Mouse (Mus musculus): Measurements from ENCODE around the gene Cd46. TPM values are rescaled to one million over a fixed set of nuclear protein-coding genes. Genes with fewer than 3 reads are reported as not detected.

Cd46 gene
- polyA plus RNA-seq, 1 experiment: 0.06 TPM

- no peaks in the 10 kb centered on the region for H3K79me2 ChIP-seq (ENCODE audit: control insufficient read depth, insufficient read depth)
- H3ac ChIP-seq (ENCODE audit: control insufficient read depth, insufficient read length, low read depth): no peak overlapping the region
- TF ChIP-seq FOSL1 (IDR thresholded peaks at IDR 0.05; ENCODE audit: insufficient read depth, low read length, poor library complexity, severe bottlenecking) (no peak), MYOG (IDR thresholded peaks at IDR 0.05; ENCODE audit: control insufficient read depth, extremely low read depth, insufficient read length) (no peak), MYOD1 (IDR thresholded peaks at IDR 0.05; ENCODE audit: control insufficient read depth, insufficient read length, low read depth) (no peak), USF1 (IDR thresholded peaks at IDR 0.05; ENCODE audit: low read depth) (no peak), CEBPB (IDR thresholded peaks at IDR 0.05; ENCODE audit: low read depth) (no peak), MAX (IDR thresholded peaks at IDR 0.05) (no peak)
- H3K4me3 ChIP-seq (ENCODE audit: insufficient read depth, poor library complexity, severe bottlenecking): no peak overlapping the region
- no peaks in the 10 kb centered on the region for H3K36me3 ChIP-seq (ENCODE audit: control insufficient read depth, insufficient read depth)
- H3K79me3 ChIP-seq (ENCODE audit: low read depth): no peaks in the 10 kb centered on the region
- H3K27me3 ChIP-seq (ENCODE audit: control insufficient read depth, insufficient read depth, insufficient read length): no peaks in the 10 kb centered on the region
These were observed 79.5 kb downstream of the Cd46 start for GRCm38 (mm10) chr1:195012531-195012930.

GRCm38 (mm10) chr1:195006267-195006666 lies 85.8 kb downstream of the Cd46 start:
- no peaks in the 10 kb centered on the region for H3K79me2 ChIP-seq (ENCODE audit: control insufficient read depth, insufficient read depth)
- H3ac ChIP-seq (ENCODE audit: control insufficient read depth, insufficient read length, low read depth): no peak overlapping the region
- H3K27me3 ChIP-seq (ENCODE audit: control insufficient read depth, insufficient read depth, insufficient read length): no peaks in the 10 kb centered on the region
- no peaks in the 10 kb centered on the region for H3K36me3 ChIP-seq (ENCODE audit: control insufficient read depth, insufficient read depth)
- no peak overlapping the region for H3K4me3 ChIP-seq (ENCODE audit: insufficient read depth, poor library complexity, severe bottlenecking)
- TF ChIP-seq USF1 (IDR thresholded peaks at IDR 0.05; ENCODE audit: low read depth) (no peak), MAX (IDR thresholded peaks at IDR 0.05) (no peak), FOSL1 (IDR thresholded peaks at IDR 0.05; ENCODE audit: insufficient read depth, low read length, poor library complexity, severe bottlenecking) (no peak)
- H3K79me3 ChIP-seq (ENCODE audit: low read depth): no peaks in the 10 kb centered on the region

- Histone ChIP-seq H3ac (ENCODE audit: control insufficient read depth, insufficient read length, low read depth) (no peak overlapping the region), H3K36me3 (ENCODE audit: control insufficient read depth, insufficient read depth) (no peaks in the 10 kb centered on the region), H3K79me2 (ENCODE audit: control insufficient read depth, insufficient read depth) (no peaks in the 10 kb centered on the region), H3K79me3 (ENCODE audit: low read depth) (no peaks in the 10 kb centered on the region), H3K4me3 (ENCODE audit: insufficient read depth, poor library complexity, severe bottlenecking) (no peak overlapping the region), H3K27me3 (ENCODE audit: control insufficient read depth, insufficient read depth, insufficient read length) (no peaks in the 10 kb centered on the region)
- no peak for TF ChIP-seq FOSL1 (IDR thresholded peaks at IDR 0.05; ENCODE audit: insufficient read depth, low read length, poor library complexity, severe bottlenecking)
- TF ChIP-seq CEBPB (IDR thresholded peaks at IDR 0.05; ENCODE audit: low read depth): no peak
- no peak for TF ChIP-seq MYOD1 (IDR thresholded peaks at IDR 0.05; ENCODE audit: control insufficient read depth, insufficient read length, low read depth)
- TF ChIP-seq CTCF (IDR thresholded peaks at IDR 0.05; ENCODE audit: control insufficient read depth, insufficient read depth, insufficient read length): no peak
- TF ChIP-seq MAX (IDR thresholded peaks at IDR 0.05): no peak
- TF ChIP-seq MYOG (IDR thresholded peaks at IDR 0.05; ENCODE audit: control insufficient read depth, extremely low read depth, insufficient read length): no peak
- TF ChIP-seq USF1 (IDR thresholded peaks at IDR 0.05; ENCODE audit: low read depth): no peak
These were observed 87.9 kb downstream of the Cd46 start for GRCm38 (mm10) chr1:195004194-195004593.

- H3K36me3 ChIP-seq (ENCODE audit: control insufficient read depth, insufficient read depth): no peaks in the 10 kb centered on the region
- H3K4me3 ChIP-seq (ENCODE audit: insufficient read depth, poor library complexity, severe bottlenecking): no peak overlapping the region
- H3K27me3 ChIP-seq (ENCODE audit: control insufficient read depth, insufficient read depth, insufficient read length): no peaks in the 10 kb centered on the region
- TF ChIP-seq CEBPB (IDR thresholded peaks at IDR 0.05; ENCODE audit: low read depth): no peak
- no peak for TF ChIP-seq FOSL1 (IDR thresholded peaks at IDR 0.05; ENCODE audit: insufficient read depth, low read length, poor library complexity, severe bottlenecking)
- no peak for TF ChIP-seq MYOD1 (IDR thresholded peaks at IDR 0.05; ENCODE audit: control insufficient read depth, insufficient read length, low read depth)
- no peak for TF ChIP-seq USF1 (IDR thresholded peaks at IDR 0.05; ENCODE audit: low read depth)
- no peak for TF ChIP-seq CTCF (IDR thresholded peaks at IDR 0.05; ENCODE audit: control insufficient read depth, insufficient read depth, insufficient read length)
- no peak overlapping the region for H3ac ChIP-seq (ENCODE audit: control insufficient read depth, insufficient read length, low read depth)
- no peaks in the 10 kb centered on the region for H3K79me2 ChIP-seq (ENCODE audit: control insufficient read depth, insufficient read depth)
- no peaks in the 10 kb centered on the region for H3K79me3 ChIP-seq (ENCODE audit: low read depth)
These were observed 88.7 kb downstream of the Cd46 start for GRCm38 (mm10) chr1:195003328-195003727.

- H3K36me3 ChIP-seq (ENCODE audit: control insufficient read depth, insufficient read depth): no peaks in the 10 kb centered on the region
- no peak overlapping the region for H3ac ChIP-seq (ENCODE audit: control insufficient read depth, insufficient read length, low read depth)
- no peaks in the 10 kb centered on the region for H3K79me3 ChIP-seq (ENCODE audit: low read depth)
- TF ChIP-seq MAX (IDR thresholded peaks at IDR 0.05): no peak
- no peak for TF ChIP-seq CTCF (IDR thresholded peaks at IDR 0.05; ENCODE audit: control insufficient read depth, insufficient read depth, insufficient read length)
- no peak for TF ChIP-seq USF1 (IDR thresholded peaks at IDR 0.05; ENCODE audit: low read depth)
- TF ChIP-seq CEBPB (IDR thresholded peaks at IDR 0.05; ENCODE audit: low read depth): no peak
- no peak for TF ChIP-seq MYOD1 (IDR thresholded peaks at IDR 0.05; ENCODE audit: control insufficient read depth, insufficient read length, low read depth)
- TF ChIP-seq MYOG (IDR thresholded peaks at IDR 0.05; ENCODE audit: control insufficient read depth, extremely low read depth, insufficient read length): no peak
- no peak for TF ChIP-seq FOSL1 (IDR thresholded peaks at IDR 0.05; ENCODE audit: insufficient read depth, low read length, poor library complexity, severe bottlenecking)
- H3K27me3 ChIP-seq (ENCODE audit: control insufficient read depth, insufficient read depth, insufficient read length): no peaks in the 10 kb centered on the region
- H3K79me2 ChIP-seq (ENCODE audit: control insufficient read depth, insufficient read depth): no peaks in the 10 kb centered on the region
- no peak overlapping the region for H3K4me3 ChIP-seq (ENCODE audit: insufficient read depth, poor library complexity, severe bottlenecking)
These were observed 93.7 kb downstream of the Cd46 start for GRCm38 (mm10) chr1:194998396-194998795.

DNA sequence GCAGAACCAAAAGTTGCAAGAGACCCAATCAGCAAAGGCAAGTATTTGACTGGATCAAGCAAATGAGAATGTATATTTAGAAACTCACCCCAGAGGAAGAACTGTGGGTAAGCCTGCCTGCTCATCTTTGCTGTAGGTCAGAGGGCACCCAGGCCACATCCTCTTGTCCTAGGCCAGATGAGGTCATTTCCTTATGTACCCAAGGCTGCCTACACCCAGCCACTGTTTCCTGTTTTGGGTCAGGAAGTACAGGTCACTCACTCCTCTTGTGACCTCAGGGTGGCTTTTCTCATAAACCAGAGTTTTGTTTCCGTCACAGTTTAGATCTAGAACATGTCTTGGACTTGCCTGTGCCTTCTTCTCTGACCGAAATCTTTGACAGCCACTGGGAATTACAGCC lies 96.9 kb downstream of the Cd46 start:
- Histone ChIP-seq H3K4me3 (ENCODE audit: insufficient read depth, poor library complexity, severe bottlenecking) (no peak overlapping the region), H3K79me2 (ENCODE audit: control insufficient read depth, insufficient read depth) (no peaks in the 10 kb centered on the region), H3K27me3 (ENCODE audit: control insufficient read depth, insufficient read depth, insufficient read length) (no peaks in the 10 kb centered on the region), H3K36me3 (ENCODE audit: control insufficient read depth, insufficient read depth) (no peaks in the 10 kb centered on the region), H3K79me3 (ENCODE audit: low read depth) (no peaks in the 10 kb centered on the region), H3ac (ENCODE audit: control insufficient read depth, insufficient read length, low read depth) (no peak overlapping the region)
- no peak for TF ChIP-seq CEBPB (IDR thresholded peaks at IDR 0.05; ENCODE audit: low read depth)
- no peak for TF ChIP-seq MAX (IDR thresholded peaks at IDR 0.05)
- TF ChIP-seq USF1 (IDR thresholded peaks at IDR 0.05; ENCODE audit: low read depth): no peak
- no peak for TF ChIP-seq MYOD1 (IDR thresholded peaks at IDR 0.05; ENCODE audit: control insufficient read depth, insufficient read length, low read depth)
- no peak for TF ChIP-seq FOSL1 (IDR thresholded peaks at IDR 0.05; ENCODE audit: insufficient read depth, low read length, poor library complexity, severe bottlenecking)
- TF ChIP-seq MYOG (IDR thresholded peaks at IDR 0.05; ENCODE audit: control insufficient read depth, extremely low read depth, insufficient read length): no peak
- no peak for TF ChIP-seq CTCF (IDR thresholded peaks at IDR 0.05; ENCODE audit: control insufficient read depth, insufficient read depth, insufficient read length)

All from C2C12 (cell line).